Mouse (Mus musculus) bone marrow macrophage, adult 2 months (primary cell): ENCODE results near the gene Faf1.

Source experiments
- CTCF ChIP-seq: IDR thresholded peaks from 2 replicates; pipeline ENCODE4 v1.5.1; 2012; ENCODE audit warnings: low read depth, mild to moderate bottlenecking, low read length, moderate library complexity
- POLR2A ChIP-seq: IDR thresholded peaks from 2 replicates; pipeline ENCODE4 v1.6.1; 2012; ENCODE audit warnings: mild to moderate bottlenecking, low read depth, low read length, borderline replicate concordance

GRCm38 (mm10) chr4:109897810-109898566, 221.6 kb downstream of the Faf1 start:
- TF ChIP-seq CTCF (no peak), POLR2A (no peak)
